Mouse (Mus musculus): ENCODE data around the gene Gfra4. TPM values are rescaled to one million over a fixed set of nuclear protein-coding genes. Genes with fewer than 3 reads are reported as not detected.

The Gfra4 gene
- polyA plus RNA-seq, 1 experiment from 2014 or later: 50.8 TPM

DNA sequence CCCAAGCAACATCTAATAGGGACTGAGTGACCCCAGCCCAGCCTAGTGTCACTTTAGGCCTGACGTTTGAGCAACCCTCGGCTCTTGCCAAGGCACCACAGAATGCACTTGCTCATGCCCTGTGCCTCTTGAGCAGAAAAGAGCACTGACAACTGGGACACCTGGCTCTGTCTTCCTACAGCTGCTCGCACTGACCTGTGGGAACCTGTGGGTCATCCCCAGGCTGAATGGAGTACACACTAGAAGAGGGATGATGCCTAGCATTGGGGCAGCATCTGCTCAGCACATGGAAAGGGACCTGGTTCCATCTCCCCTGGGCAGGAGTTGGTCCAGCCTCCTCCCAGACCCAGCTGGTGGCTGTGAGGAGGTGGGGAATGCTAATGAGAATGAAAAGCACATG, 15.9 kb downstream of the Gfra4 start:
- Histone ChIP-seq H3K4me1 (replicated peaks; ENCODE audit: control insufficient read depth, insufficient read depth, low read length) (no peaks in the 10 kb centered on the region), H3K4me2 (replicated peaks) (no peak overlapping the region), H3K4me3 (replicated peaks; ENCODE audit: low read length) (no peak overlapping the region), H3K27me3 (ENCODE audit: control insufficient read depth, insufficient read depth, low read length) (no peaks in the 10 kb centered on the region), H3K27ac (no peak overlapping the region), H3K36me3 (replicated peaks; ENCODE audit: control insufficient read depth, insufficient read depth) (peaks cover 61% of the 10 kb centered on the region), H3K9me3 (ENCODE audit: control insufficient read depth, low read length) (no peaks in the 10 kb centered on the region), H3K9ac (no peak overlapping the region)
- DNase-seq (ENCODE audit: low spot score): no peak
- no peak for ATAC-seq (ENCODE audit: low FRiP score)
- 85% methylated on average over 3 of the region's 3 CpGs for WGBS

DNA sequence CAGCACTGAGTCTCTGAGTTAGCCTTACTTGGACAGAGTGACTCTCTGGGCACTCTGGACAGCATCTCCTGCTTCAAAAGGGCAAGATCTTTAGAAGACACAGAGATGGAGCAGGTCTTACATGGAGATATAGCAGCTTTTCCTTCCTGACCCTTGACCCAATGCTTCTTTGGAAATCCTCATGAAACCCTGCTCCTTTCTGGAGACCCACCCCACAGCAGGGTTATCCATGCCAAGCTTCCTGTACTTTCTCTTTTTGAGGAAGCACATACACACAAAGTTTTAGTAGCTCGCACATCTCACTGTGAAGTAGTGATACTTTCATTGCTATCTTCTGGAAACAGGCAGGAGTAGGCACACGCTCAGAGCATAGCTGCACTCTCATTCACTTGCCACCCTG, 17.7 kb downstream of the Gfra4 start:
- no peaks in the 10 kb centered on the region for H3K9me3 ChIP-seq (ENCODE audit: control insufficient read depth, low read length)
- DNase-seq (ENCODE audit: low spot score): no peak
- H3K27ac ChIP-seq: no peak overlapping the region
- peaks cover 75% of the 10 kb centered on the region for H3K36me3 ChIP-seq (replicated peaks; ENCODE audit: control insufficient read depth, insufficient read depth)
- H3K4me1 ChIP-seq (replicated peaks; ENCODE audit: control insufficient read depth, insufficient read depth, low read length): no peaks in the 10 kb centered on the region
- H3K4me3 ChIP-seq (replicated peaks; ENCODE audit: low read length): no peak overlapping the region
- no peak for ATAC-seq (ENCODE audit: low FRiP score)
- no peaks in the 10 kb centered on the region for H3K27me3 ChIP-seq (ENCODE audit: control insufficient read depth, insufficient read depth, low read length)
- 92% methylated on average over 2 of the region's 2 CpGs for WGBS
- no peak overlapping the region for H3K9ac ChIP-seq
- no peak overlapping the region for H3K4me2 ChIP-seq (replicated peaks)

DNA sequence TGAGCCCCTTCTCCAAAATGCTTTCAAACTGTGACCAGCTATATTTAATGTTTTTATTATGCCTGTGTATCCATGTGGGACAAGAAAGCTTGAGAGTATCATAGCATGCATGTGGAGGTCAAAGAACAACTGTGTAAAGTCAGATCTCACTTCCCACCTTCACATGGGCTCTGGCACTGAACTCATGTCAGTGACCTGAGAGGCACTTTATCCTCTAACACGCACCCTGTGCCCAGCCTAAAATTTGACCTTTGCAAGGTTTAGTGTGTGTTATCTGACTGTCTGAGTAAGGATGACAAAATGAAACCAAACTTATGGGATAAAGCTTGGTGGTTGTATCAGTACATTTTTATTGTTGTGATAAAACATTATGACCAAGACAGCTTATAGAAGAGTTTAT, 32.3 kb downstream of the Gfra4 start:
- H3K4me1 ChIP-seq (replicated peaks; ENCODE audit: control insufficient read depth, insufficient read depth, low read length): no peaks in the 10 kb centered on the region
- H3K27ac ChIP-seq: no peak overlapping the region
- DNase-seq (ENCODE audit: low spot score) (no peak), ATAC-seq (ENCODE audit: low FRiP score) (no peak)
- WGBS: 93% methylated on average over 1 of the region's 1 CpGs
- H3K4me2 ChIP-seq (replicated peaks): no peak overlapping the region
- H3K9me3 ChIP-seq (ENCODE audit: control insufficient read depth, low read length): no peaks in the 10 kb centered on the region
- H3K36me3 ChIP-seq (replicated peaks; ENCODE audit: control insufficient read depth, insufficient read depth): peaks cover 74% of the 10 kb centered on the region
- no peak overlapping the region for H3K4me3 ChIP-seq (replicated peaks; ENCODE audit: low read length)
- H3K27me3 ChIP-seq (ENCODE audit: control insufficient read depth, insufficient read depth, low read length): no peaks in the 10 kb centered on the region
- no peak overlapping the region for H3K9ac ChIP-seq

DNA sequence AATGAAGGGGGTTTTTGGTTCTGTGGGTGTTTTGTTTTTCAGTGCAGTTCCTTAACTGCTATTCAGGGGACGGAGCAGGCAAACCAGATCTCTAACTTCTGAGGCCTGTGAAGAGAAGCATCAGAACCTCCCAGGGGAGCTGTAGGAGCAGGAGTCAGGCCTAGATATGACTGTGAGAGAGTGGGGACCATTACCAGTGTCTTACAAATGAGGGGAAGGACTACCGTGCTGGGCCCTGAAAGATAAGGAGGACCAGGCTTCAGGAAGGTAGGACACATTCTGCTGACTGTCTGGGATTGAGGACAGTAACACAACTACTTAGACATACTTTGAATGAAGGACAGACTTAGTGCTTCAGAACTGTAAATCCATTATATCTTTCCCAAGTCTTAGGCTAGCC, 33.8 kb downstream of the Gfra4 start:
- Histone ChIP-seq H3K9me3 (ENCODE audit: control insufficient read depth, low read length) (no peaks in the 10 kb centered on the region), H3K27ac (no peak overlapping the region), H3K4me1 (replicated peaks; ENCODE audit: control insufficient read depth, insufficient read depth, low read length) (no peaks in the 10 kb centered on the region), H3K4me3 (replicated peaks; ENCODE audit: low read length) (no peak overlapping the region), H3K36me3 (replicated peaks; ENCODE audit: control insufficient read depth, insufficient read depth) (peaks cover 73% of the 10 kb centered on the region), H3K27me3 (ENCODE audit: control insufficient read depth, insufficient read depth, low read length) (no peaks in the 10 kb centered on the region), H3K9ac (no peak overlapping the region), H3K4me2 (replicated peaks) (no peak overlapping the region)
- DNase-seq (ENCODE audit: low spot score) (no peak), ATAC-seq (ENCODE audit: low FRiP score) (no peak)
- 84% methylated on average over 2 of the region's 2 CpGs for WGBS

DNA sequence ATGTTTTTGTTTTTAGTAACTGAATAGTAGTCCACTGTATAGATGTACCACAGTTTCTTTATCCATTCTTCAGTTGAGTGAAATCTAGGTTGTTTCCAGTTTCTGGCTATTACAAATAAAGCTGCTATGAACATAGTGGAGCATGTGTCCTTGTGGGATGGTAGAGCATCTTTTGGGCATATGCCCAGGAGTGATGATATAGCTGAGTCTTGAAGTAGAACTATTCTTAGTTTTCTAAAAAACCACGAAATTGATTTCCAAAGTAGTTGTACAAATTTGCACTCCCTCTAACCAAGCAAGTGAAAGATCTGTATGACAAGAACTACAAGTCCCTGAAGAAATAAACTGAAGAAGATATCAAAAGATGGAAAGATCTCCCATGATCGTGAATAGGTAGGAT, 50.1 kb downstream of the Gfra4 start:
- no peak overlapping the region for H3K9ac ChIP-seq

More for the DNA sequence above, 50.1 kb downstream of the Gfra4 start:
- H3K36me3 ChIP-seq (replicated peaks; ENCODE audit: control insufficient read depth, insufficient read depth): peaks cover 57% of the 10 kb centered on the region
- no peaks in the 10 kb centered on the region for H3K27me3 ChIP-seq (ENCODE audit: control insufficient read depth, insufficient read depth, low read length)
- H3K27ac ChIP-seq: no peak overlapping the region
- H3K4me2 ChIP-seq (replicated peaks): no peak overlapping the region
- no peaks in the 10 kb centered on the region for H3K4me1 ChIP-seq (replicated peaks; ENCODE audit: control insufficient read depth, insufficient read depth, low read length)
- no peaks in the 10 kb centered on the region for H3K9me3 ChIP-seq (ENCODE audit: control insufficient read depth, low read length)
- ATAC-seq (ENCODE audit: low FRiP score) (no peak), DNase-seq (ENCODE audit: low spot score) (no peak)
- no peak overlapping the region for H3K4me3 ChIP-seq (replicated peaks; ENCODE audit: low read length)
- WGBS: 97% methylated on average over 2 of the region's 2 CpGs

Small RNA genes lying within 50 kb of the gene (microRNA-seq; reads per million reads assigned to microRNA genes)
- not detected for gene Mir6973b

Other genes starting within 250 kb of the Gfra4 start
- gene 4930402H24Rik, start 136.7 kb downstream of the Gfra4 start, polyA plus RNA-seq (2014; fragmentation: Nextera tagmentation; extraction: Ambion mirVana): 92.5 and 99.6 TPM in 2 replicates
- gene Atrn, start 136.6 kb downstream of the Gfra4 start, polyA plus RNA-seq (2014; fragmentation: Nextera tagmentation; extraction: Ambion mirVana): 22.7 and 22.9 TPM in 2 replicates
- 0.81 and 1.4 TPM in 2 replicates for gene Adam33, start 20.7 kb upstream of the Gfra4 start, polyA plus RNA-seq (2014; fragmentation: Nextera tagmentation; extraction: Ambion mirVana)
- 0.27 and 0.39 TPM in 2 replicates for gene Siglec1, start 43.7 kb upstream of the Gfra4 start, polyA plus RNA-seq (2014; fragmentation: Nextera tagmentation; extraction: Ambion mirVana)
- 2.2 and 3.3 TPM in 2 replicates for gene Hspa12b, start 84.2 kb upstream of the Gfra4 start, polyA plus RNA-seq (2014; fragmentation: Nextera tagmentation; extraction: Ambion mirVana)
- gene Gm11037, start 90.4 kb upstream of the Gfra4 start, polyA plus RNA-seq (2014; fragmentation: Nextera tagmentation; extraction: Ambion mirVana): not detected in 2 replicates
- 87.3 and 88.5 TPM in 2 replicates for gene 1700037H04Rik, start 117.0 kb upstream of the Gfra4 start, polyA plus RNA-seq (2014; fragmentation: Nextera tagmentation; extraction: Ambion mirVana)
- 9.3 and 10.3 TPM in 2 replicates for gene Cenpb, start 137.0 kb upstream of the Gfra4 start, polyA plus RNA-seq (2014; fragmentation: Nextera tagmentation; extraction: Ambion mirVana)
- gene Cdc25b, start 143.9 kb upstream of the Gfra4 start, polyA plus RNA-seq (2014; fragmentation: Nextera tagmentation; extraction: Ambion mirVana): 26.9 and 27.6 TPM in 2 replicates
- 11.5 and 11.8 TPM in 2 replicates for gene Spef1, start 144.2 kb upstream of the Gfra4 start, polyA plus RNA-seq (2014; fragmentation: Nextera tagmentation; extraction: Ambion mirVana)
- gene Ap5s1, start 164.0 kb upstream of the Gfra4 start, polyA plus RNA-seq (2014; fragmentation: Nextera tagmentation; extraction: Ambion mirVana): 32.1 and 39.7 TPM in 2 replicates
- gene Mavs, start 191.0 kb upstream of the Gfra4 start, polyA plus RNA-seq (2014; fragmentation: Nextera tagmentation; extraction: Ambion mirVana): 5.8 and 7.7 TPM in 2 replicates
- gene Pank2, start 219.4 kb upstream of the Gfra4 start, polyA plus RNA-seq (2014; fragmentation: Nextera tagmentation; extraction: Ambion mirVana): 31.5 and 35.1 TPM in 2 replicates